Mouse (Mus musculus): Measurements from ENCODE around the gene Mmp8. TPM values are rescaled to one million over a fixed set of nuclear protein-coding genes. Genes with fewer than 3 reads are reported as not detected.

Gene Mmp8
- total RNA-seq, 2 experiments from 2014 or later = 0.10 TPM; not detected in 1

- no peak for DNase-seq
- intact Hi-C loops (cut with DNase I) = loop anchor here (10.0 kb wide), 1 partner anchor 535 kb away; no protein-coding TSS in a partner anchor
These were observed 31.8 kb downstream of the Mmp8 start for GRCm38 (mm10) chr9:7590063-7590462.

GRCm38 (mm10) chr9:7593272-7593812 lies 35.1 kb downstream of the Mmp8 start:
- DNase-seq = no peak
- intact Hi-C loops (cut with DNase I) = loop anchor here (10.0 kb wide), 1 partner anchor 539 kb away; no protein-coding TSS in a partner anchor

- intact Hi-C loops (cut with DNase I) = loop anchor here (1.0 to 10.0 kb wide), 3 partner anchors 41 to 540 kb away; no protein-coding TSS in a partner anchor
- peak; percentile 76 to 86 for DNase-seq
These were observed 36.7 kb downstream of the Mmp8 start for GRCm38 (mm10) chr9:7594816-7595540.

GRCm38 (mm10) chr9:7602982-7603742 lies 44.9 kb downstream of the Mmp8 start:
- intact Hi-C loops (cut with DNase I) = loop anchor here (1.0 to 10.0 kb wide), 4 partner anchors 254 to 1362 kb away; no protein-coding TSS in a partner anchor
- DNase-seq = peak; percentile 64 to 79

- DNase-seq = no peak
These were observed 45.7 kb downstream of the Mmp8 start for GRCm38 (mm10) chr9:7604005-7604404.

GRCm38 (mm10) chr9:7605638-7606037 lies 47.4 kb downstream of the Mmp8 start:
- DNase-seq = no peak

More at GRCm38 (mm10) chr9:7604005-7604404, 45.7 kb downstream of the Mmp8 start:
- intact Hi-C loops (cut with DNase I) = loop anchor here (5.0 to 10.0 kb wide), 3 partner anchors 253 to 1361 kb away; no protein-coding TSS in a partner anchor

More at GRCm38 (mm10) chr9:7605638-7606037, 47.4 kb downstream of the Mmp8 start:
- intact Hi-C loops (cut with DNase I) = loop anchor here (10.0 kb wide), 2 partner anchors 599 to 1359 kb away; no protein-coding TSS in a partner anchor

Other genes starting within 250 kb of the Mmp8 start
- under 1 TPM; 0.17 to 0.27 TPM for gene Mmp12, start 214.1 kb upstream of the Mmp8 start, total RNA-seq (2021)
- not detected for gene Mmp1b, start 170.4 kb upstream of the Mmp8 start, total RNA-seq (2021)
- gene Mmp3, start 112.6 kb upstream of the Mmp8 start, total RNA-seq (2021) = under 1 TPM in 1 of 2 experiments, not detected in 1; 0.24 TPM
- not detected for gene Mmp10, start 56.1 kb upstream of the Mmp8 start, total RNA-seq (2021)
- gene Mmp27, start 12.9 kb downstream of the Mmp8 start, total RNA-seq (2021) = under 1 TPM; 0.12 to 0.29 TPM
- gene Mmp20, start 69.8 kb downstream of the Mmp8 start, total RNA-seq (2021) = not detected
- not detected for gene Mmp7, start 133.6 kb downstream of the Mmp8 start, total RNA-seq (2021)
- 10 to 100 TPM; 45.9 to 50.4 TPM for gene Tmem123, start 205.6 kb downstream of the Mmp8 start, total RNA-seq (2021)